Comparison of ENCODE assay signal across 26 mouse cellular contexts in the genomic region with DNA sequence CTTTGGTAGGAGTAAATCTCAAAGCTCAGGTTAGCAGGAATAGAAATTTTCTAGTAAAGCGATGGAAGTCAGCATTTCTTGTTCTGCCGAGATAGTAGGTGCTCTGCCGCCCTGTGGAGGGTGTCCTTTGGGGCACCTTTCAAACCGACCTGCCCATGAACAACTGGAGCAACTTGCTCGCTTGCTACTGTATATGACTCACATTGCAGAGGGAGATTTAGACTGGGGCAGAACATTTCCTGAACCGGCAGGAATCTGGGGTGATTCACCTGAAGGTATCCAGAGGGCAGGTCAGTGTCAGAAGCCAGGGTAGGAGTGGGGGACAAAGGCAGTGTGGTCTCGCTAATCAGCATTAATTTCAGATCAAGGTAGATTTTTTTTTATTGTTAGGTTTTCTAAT. TPM values are rescaled to one million over a fixed set of nuclear protein-coding genes. Genes with fewer than 3 reads are reported as not detected.
DNase-seq lines count a peak whose midpoint lies in the region; ATAC-seq lines count a peak whose summit lies in the region.
"Had no signal": no experiment of that assay in that cellular context is flagged by ENCODE, and none has a peak within 500 bp of the region (broad histone marks: within the 10 kb centered on the region; RNA-seq: fewer than 3 reads in every experiment).

Gene Gpr87 (minus strand): TSS at position 167 of the 400 bp plus-strand sequence.

- no peaks in the 10 kb centered on the region for H3K36me3 ChIP-seq in intestine, embryonic 14.5 days (ENCODE audit: control insufficient read depth, insufficient read depth, low read length)
- no peaks in the 10 kb centered on the region for H3K36me3 ChIP-seq in intestine, embryonic 15.5 days
- H3K36me3 ChIP-seq in stomach, embryonic 15.5 days: no peaks in the 10 kb centered on the region
- H3K36me3 ChIP-seq: embryonic facial prominence, embryonic 12.5 days; forebrain, embryonic 10.5 days; hindbrain, embryonic 13.5 days had no signal

- no peaks in the 10 kb centered on the region for H3K9me3 ChIP-seq in intestine, embryonic 14.5 days (ENCODE audit: control insufficient read depth, low read length)
- H3K9me3 ChIP-seq in intestine, embryonic 15.5 days: no peaks in the 10 kb centered on the region
- H3K9me3 ChIP-seq in stomach, embryonic 15.5 days: no peaks in the 10 kb centered on the region
- H3K9me3 ChIP-seq: embryonic facial prominence, embryonic 12.5 days; forebrain, embryonic 10.5 days; hindbrain, embryonic 13.5 days had no signal

- no peak for ATAC-seq in intestine, embryonic 14.5 days (replicated peaks; ENCODE audit: low FRiP score, low TSS enrichment, low read depth)
- ATAC-seq in intestine, embryonic 15.5 days: no peak
- no peak for ATAC-seq in stomach, embryonic 15.5 days (ENCODE audit: insufficient read depth, low FRiP score, low read depth)
- ATAC-seq: forebrain, embryonic 14.5 days; hindbrain, postnatal 0 days; Patski had no signal

- H3K27me3 ChIP-seq in intestine, embryonic 14.5 days (replicated peaks; ENCODE audit: control insufficient read depth, insufficient read depth, low read length): no peaks in the 10 kb centered on the region
- H3K27me3 ChIP-seq in intestine, embryonic 15.5 days (replicated peaks): no peaks in the 10 kb centered on the region
- no peaks in the 10 kb centered on the region for H3K27me3 ChIP-seq in stomach, embryonic 15.5 days (replicated peaks)
- H3K27me3 ChIP-seq: CH12.LX; embryonic facial prominence, embryonic 12.5 days; hindbrain, embryonic 13.5 days; Patski had no signal

- H3K9ac ChIP-seq in intestine, embryonic 14.5 days (ENCODE audit: low read length): no peak within 1 kb of the TSS
- no peak within 1 kb of the TSS for H3K9ac ChIP-seq in intestine, embryonic 15.5 days
- H3K9ac ChIP-seq in stomach, embryonic 15.5 days: no peak within 1 kb of the TSS
- H3K9ac ChIP-seq: embryonic facial prominence, embryonic 12.5 days; hindbrain, embryonic 13.5 days had no signal

- DNase-seq in intestine, embryonic 14.5 days (ENCODE audit: low spot score): peak; percentile 13
- DNase-seq in urinary bladder, postnatal 14 days (ENCODE audit: low spot score): peak; percentile 69
- DNase-seq in urinary bladder, postnatal 4 days (ENCODE audit: low spot score in 2 of 2): no peak
- DNase-seq in urinary bladder, postnatal 36 days (ENCODE audit: low spot score in 2 of 2): peak; percentile 33 to 50
- DNase-seq in lung, postnatal 4 days: no peak
- DNase-seq in cerebellum, adult 9-11 months: no peak
- DNase-seq: adrenal gland, adult 2 months; adrenal gland, postnatal 25 days; cerebellum, adult 2 months; cerebellum, postnatal 14 days; embryo, embryonic 11 days; gastrocnemius, adult 2 months; gastrocnemius, postnatal 25 days; heart, postnatal 10 days; heart, postnatal 4 days had no signal

- 86% methylated on average over 7 of the region's 7 CpGs for WGBS in intestine, embryonic 14.5 days
- WGBS in intestine, embryonic 15.5 days: 84% methylated on average over 7 of the region's 7 CpGs
- WGBS in stomach, embryonic 15.5 days: 77% methylated on average over 7 of the region's 7 CpGs

- H3K4me1 ChIP-seq in intestine, embryonic 14.5 days (replicated peaks; ENCODE audit: control insufficient read depth, insufficient read depth, low read length): no peaks in the 10 kb centered on the region
- H3K4me1 ChIP-seq in intestine, embryonic 15.5 days (replicated peaks): no peaks in the 10 kb centered on the region
- no peaks in the 10 kb centered on the region for H3K4me1 ChIP-seq in stomach, embryonic 15.5 days
- H3K4me1 ChIP-seq: embryonic facial prominence, embryonic 12.5 days; forebrain, embryonic 10.5 days; hindbrain, embryonic 13.5 days had no signal

- H3K4me2 ChIP-seq in intestine, embryonic 14.5 days (ENCODE audit: low read length): no peak within 1 kb of the TSS
- H3K4me2 ChIP-seq in intestine, embryonic 15.5 days (replicated peaks): no peak within 1 kb of the TSS
- no peak within 1 kb of the TSS for H3K4me2 ChIP-seq in stomach, embryonic 15.5 days
- H3K4me2 ChIP-seq: embryonic facial prominence, embryonic 12.5 days; hindbrain, embryonic 13.5 days had no signal

- H3K27ac ChIP-seq in intestine, embryonic 14.5 days (ENCODE audit: low read depth): no peak within 1 kb of the TSS
- no peak within 1 kb of the TSS for H3K27ac ChIP-seq in intestine, embryonic 15.5 days
- peak within 1 kb of the TSS; percentile 31; the same call in 1 of the 2 replicates for H3K27ac ChIP-seq in stomach, embryonic 15.5 days
- H3K27ac ChIP-seq: embryonic facial prominence, embryonic 12.5 days; forebrain, embryonic 10.5 days; gastrocnemius, adult 2 months; hindbrain, embryonic 13.5 days; hindbrain, postnatal 0 days had no signal

- no peak within 1 kb of the TSS for H3K4me3 ChIP-seq in intestine, embryonic 14.5 days (ENCODE audit: low read depth, low read length)
- no peak within 1 kb of the TSS for H3K4me3 ChIP-seq in intestine, embryonic 15.5 days (replicated peaks)
- H3K4me3 ChIP-seq in stomach, embryonic 15.5 days (replicated peaks): peak within 1 kb of the TSS; percentile 18; the same call in 1 of the 2 replicates
- H3K4me3 ChIP-seq: embryonic facial prominence, embryonic 12.5 days; erythroblast, embryonic 14.5 days; forebrain, embryonic 10.5 days; gastrocnemius, adult 2 months; hindbrain, embryonic 13.5 days had no signal

RNA-seq across cellular contexts. Expression of gene Gpr87, which starts in this region (rescaled TPM):
- polyA plus RNA-seq in intestine, embryonic 14.5 days (2014; fragmentation: Nextera tagmentation; extraction: Ambion mirVana): not detected in 2 replicates
- not detected in 2 replicates for polyA plus RNA-seq in intestine, embryonic 15.5 days (2015; fragmentation: Nextera tagmentation; extraction: Ambion mirVana)
- 8.0 and 13.0 TPM in 2 replicates for polyA plus RNA-seq in stomach, embryonic 15.5 days (2015; fragmentation: Nextera tagmentation; extraction: Ambion mirVana)
- polyA plus RNA-seq: adrenal gland, adult 2 months; cerebellum, adult 2 months; erythroblast, embryonic 14.5 days; forebrain, embryonic 14.5 days; heart, embryonic 14.5 days; Patski had no signal

Comparison
In these comparisons a context has a peak if more than half of its experiments do, and no peak if none do; other contexts are left out.
1. DNase-seq: peak in urinary bladder, postnatal 14 days (single experiment) and urinary bladder, postnatal 36 days (2 of 2); none in urinary bladder, postnatal 4 days (0 of 2), lung, postnatal 4 days (0 of 2) and cerebellum, adult 9-11 months (single experiment).
2. Peak in DNase-seq in intestine, embryonic 14.5 days; RNA of the gene not detected or under 1 TPM.